Mouse (Mus musculus): ENCODE data around the gene Tenm4.

DNA sequence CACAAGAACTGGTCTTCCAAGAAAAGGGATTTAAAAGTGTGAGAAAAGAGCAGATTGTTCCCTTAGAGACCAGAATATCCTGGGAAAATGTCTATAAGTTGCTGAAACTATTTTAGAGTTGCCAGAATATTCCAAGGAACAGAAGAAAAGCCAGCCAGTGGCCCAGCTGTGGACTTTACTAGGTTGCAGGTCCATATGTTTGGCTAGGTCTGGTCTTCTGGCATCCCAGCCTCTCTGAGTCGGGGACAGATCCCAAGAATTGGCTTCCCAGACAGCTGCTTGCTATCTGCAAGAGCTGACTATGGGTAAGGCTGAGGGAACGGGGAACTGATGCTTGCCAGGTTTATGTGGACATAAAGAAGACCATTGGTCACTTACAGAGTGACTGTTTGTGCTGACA is 352.6 kb downstream of the Tenm4 start:
- no peak for TF ChIP-seq CTCF (IDR thresholded peaks at IDR 0.05; ENCODE audit: low read depth)
- no peak for TF ChIP-seq EP300 (IDR thresholded peaks at IDR 0.05; ENCODE audit: low read depth)

Data from liver, postnatal 0 days (tissue).